Mouse (Mus musculus) gastrocnemius, adult 2 months (tissue): ENCODE measurements around the gene Zfp503. TPM values are rescaled to one million over a fixed set of nuclear protein-coding genes. Genes with fewer than 3 reads are reported as not detected.

Experiments
- DNase-seq: peaks from one replicate; pipeline ENCODE4 v3.0.0; 2022
- H3K27ac ChIP-seq: fragments of 200-600 bp; 2 replicates; pipeline ENCODE4 v1.8.1; 2022; ENCODE audit warnings: mild to moderate bottlenecking
- H3K4me3 ChIP-seq: fragments of 200-600 bp; 2 replicates; pipeline ENCODE4 v1.8.1; 2022; ENCODE audit warnings: mild to moderate bottlenecking, moderate library complexity
- CTCF ChIP-seq: fragments of 200-600 bp; IDR thresholded peaks from 2 replicates; pipeline ENCODE4 v1.8.1; 2022; ENCODE audit warnings: antibody characterized with exemption, mild to moderate bottlenecking, moderate library complexity
- intact Hi-C: fragments of 180-260 bp; cut with DNase I; formaldehyde crosslinking; loops from one replicate; pipeline ENCODE4 v1.15.1; 2025
- total RNA-seq, 2 experiments: library from RNA; stranded (reverse); gene quantifications; 2 replicates each; pipeline ENCODE4 v1.2.3; 2021

Zfp503 gene
- total RNA-seq, 2 experiments from 2014 or later, result 8.1 to 10.7 TPM

GRCm38 (mm10) chr14:21990321-21991021 is 1.1 kb upstream of the Zfp503 start:
- TF ChIP-seq CTCF, result no peak
- DNase-seq, result peak; percentile 42
- intact Hi-C loops, result no loop called here
- Histone ChIP-seq H3K27ac (peak overlapping the region; percentile 99), H3K4me3 (peak overlapping the region; percentile 76)

DNA sequence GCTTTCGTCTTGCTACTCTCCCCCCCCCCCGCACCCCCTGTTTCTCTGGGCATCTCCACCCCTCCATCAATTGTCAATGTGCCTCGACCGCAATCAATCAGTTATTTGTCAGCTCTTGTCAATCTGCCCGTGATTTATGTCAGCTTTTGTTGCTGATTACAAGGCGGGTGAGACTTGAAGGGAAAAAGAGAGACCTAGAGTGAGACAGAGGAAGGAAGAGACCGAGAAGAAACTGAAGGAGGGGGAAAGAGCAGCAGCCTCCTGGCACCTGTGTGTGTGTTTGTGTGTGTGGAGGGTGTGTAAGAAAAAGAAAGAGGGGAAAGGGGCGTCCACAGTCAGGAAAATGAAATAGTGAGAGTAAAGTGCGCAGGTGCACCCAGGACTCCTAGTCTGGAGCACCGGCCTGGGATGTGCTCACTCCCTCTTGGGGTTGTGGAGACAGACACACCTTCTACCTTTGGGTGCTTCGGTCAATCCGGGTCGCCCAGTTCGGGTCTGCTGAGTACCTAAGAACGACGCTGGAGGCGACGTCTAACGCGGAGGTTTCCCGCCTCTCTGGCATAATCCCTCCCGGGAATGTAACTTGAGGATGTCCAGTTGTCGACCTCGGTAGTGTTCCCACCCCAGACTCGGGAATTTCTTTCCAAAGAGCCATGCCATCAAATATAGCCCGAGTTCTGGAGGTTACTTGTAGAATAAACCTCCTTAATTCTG is 667 bp downstream of the Zfp503 start:
- TF ChIP-seq CTCF, result no peak
- intact Hi-C loops, result loop anchor here (2.0 to 10.0 kb wide), 5 partner anchors 30 to 1416 kb away; partner anchors contain the start of gene Lrmda
- peak; percentile 61 for DNase-seq
- Histone ChIP-seq H3K4me3 (peak overlapping the region; percentile 76), H3K27ac (peak overlapping the region; percentile 99)

- TF ChIP-seq CTCF, result peak; percentile 28
- DNase-seq, result peak; percentile 97
- peak overlapping the region; percentile 76 for H3K4me3 ChIP-seq
Measured at GRCm38 (mm10) chr14:21987660-21988576, 1.5 kb downstream of the Zfp503 start.

GRCm38 (mm10) chr14:21986733-21987659 is 2.4 kb downstream of the Zfp503 start:
- Histone ChIP-seq H3K4me3 (peak overlapping the region; percentile 76), H3K27ac (peak overlapping the region; percentile 99)
- no peak for TF ChIP-seq CTCF
- DNase-seq, result peak; percentile 83
- intact Hi-C loops, result loop anchor here (1.0 to 10.0 kb wide), 6 partner anchors 455 to 1418 kb away; no protein-coding TSS in a partner anchor

More at GRCm38 (mm10) chr14:21987660-21988576, 1.5 kb downstream of the Zfp503 start:
- peak overlapping the region; percentile 99 for H3K27ac ChIP-seq
- intact Hi-C loops, result loop anchor here (2.0 to 10.0 kb wide), 6 partner anchors 31 to 1417 kb away; partner anchors contain the start of gene Lrmda

DNA sequence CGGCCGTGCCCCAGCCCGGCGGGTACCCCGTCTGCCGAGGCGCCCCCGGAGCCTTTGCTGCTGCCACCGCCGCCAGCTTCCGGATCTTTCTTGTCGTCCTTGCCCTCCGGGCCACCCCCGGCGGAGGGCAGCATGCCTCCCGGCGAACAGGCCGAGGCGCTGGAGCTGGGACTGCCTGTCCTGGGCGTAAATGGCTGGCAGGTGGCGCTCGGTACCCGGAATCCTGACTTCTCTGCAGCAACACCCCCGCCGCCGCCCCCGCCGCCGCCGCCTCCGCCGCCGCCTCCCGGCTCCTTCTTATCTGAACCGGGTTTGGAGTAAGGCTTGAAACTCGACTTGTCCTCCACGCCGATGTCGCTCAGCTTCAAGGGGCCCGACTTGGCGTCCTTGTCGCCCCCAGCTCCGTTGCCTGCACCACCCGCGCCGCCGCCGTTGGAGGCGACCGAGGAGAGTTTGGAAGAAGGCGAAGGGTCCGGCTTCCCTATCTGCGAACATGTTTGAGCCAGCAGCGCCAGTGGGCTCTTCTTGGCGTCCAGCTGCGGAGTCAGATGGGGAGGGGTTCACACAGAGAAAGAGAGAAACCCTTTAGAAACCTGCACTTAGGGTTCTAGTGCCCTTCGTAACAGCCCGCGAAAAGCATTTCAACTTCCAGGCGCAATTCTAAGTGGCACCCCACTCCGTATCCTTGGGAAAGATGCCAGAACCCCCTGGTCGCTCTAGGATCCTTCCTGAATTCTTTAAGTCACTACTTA is 3.2 kb downstream of the Zfp503 start:
- peak; percentile 94 for DNase-seq
- TF ChIP-seq CTCF, result peak; percentile 88
- Histone ChIP-seq H3K27ac (peak overlapping the region; percentile 99), H3K4me3 (peak overlapping the region; percentile 76)
- intact Hi-C loops, result loop anchor here (1.0 to 10.0 kb wide), 6 partner anchors 456 to 1419 kb away; no protein-coding TSS in a partner anchor

DNA sequence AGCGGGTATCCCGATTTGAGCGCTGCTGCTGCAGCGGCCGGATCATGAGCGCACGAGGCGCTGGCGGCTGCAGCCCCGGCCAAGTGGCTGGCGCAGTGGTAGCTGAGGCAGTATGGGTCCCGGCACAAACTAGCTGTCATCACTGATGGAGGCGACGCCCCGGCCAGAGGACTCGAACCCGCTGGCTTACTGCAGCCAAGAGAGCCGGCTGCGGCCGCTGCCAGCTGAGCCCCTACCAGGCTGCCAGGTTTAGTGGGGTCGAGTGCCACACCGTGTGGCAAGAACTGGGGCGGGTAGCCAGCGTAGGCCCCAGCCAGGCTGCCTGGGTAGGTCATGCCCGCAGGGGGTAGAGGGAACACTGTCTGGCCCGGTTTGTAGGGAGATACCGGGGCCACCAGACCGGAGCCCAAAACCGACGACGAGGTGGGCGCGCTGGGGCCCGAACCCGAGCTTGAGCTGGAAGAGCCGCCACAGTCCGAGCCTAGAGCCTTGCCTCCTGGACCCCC is 3.9 kb downstream of the Zfp503 start:
- H3K4me3 ChIP-seq, result peak overlapping the region; percentile 76
- intact Hi-C loops, result loop anchor here (5.0 to 10.0 kb wide), 4 partner anchors 457 to 1419 kb away; no protein-coding TSS in a partner anchor
- peak; percentile 78 for DNase-seq
- H3K27ac ChIP-seq, result peak overlapping the region; percentile 99
- TF ChIP-seq CTCF, result no peak

GRCm38 (mm10) chr14:21984757-21985425 is 4.5 kb downstream of the Zfp503 start:
- intact Hi-C loops, result loop anchor here (5.0 to 10.0 kb wide), 4 partner anchors 457 to 1420 kb away; no protein-coding TSS in a partner anchor
- DNase-seq, result peak; percentile 63
- peak overlapping the region; percentile 76 for H3K4me3 ChIP-seq
- TF ChIP-seq CTCF, result no peak
- H3K27ac ChIP-seq, result peak overlapping the region; percentile 99

GRCm38 (mm10) chr14:21983950-21984730 is 5.3 kb downstream of the Zfp503 start:
- TF ChIP-seq CTCF, result no peak
- no peak for DNase-seq
- intact Hi-C loops, result loop anchor here (10.0 kb wide), 1 partner anchor 1421 kb away; no protein-coding TSS in a partner anchor
- H3K27ac ChIP-seq, result peak overlapping the region; percentile 99
- peak overlapping the region; percentile 76 for H3K4me3 ChIP-seq
